In genomic region chr11:121652547-121653305, GRCm38 (mm10) we compare ENCODE assay signal across 8 mouse cellular contexts. TPM values are rescaled to one million over a fixed set of nuclear protein-coding genes. Genes with fewer than 3 reads are reported as not detected.
DNase-seq lines count a peak whose midpoint lies in the region.

No protein-coding gene starts in this region.

- no peak overlapping the region for H3K27ac ChIP-seq in embryonic facial prominence, embryonic 10.5 days (replicated peaks)

- no peaks in the 10 kb centered on the region for H3K27me3 ChIP-seq in embryonic facial prominence, embryonic 10.5 days (replicated peaks; ENCODE audit: low read depth, poor library complexity, severe bottlenecking)

- H3K36me3 ChIP-seq in embryonic facial prominence, embryonic 10.5 days (replicated peaks), result 0 out of 2 replicates have a peak, but pooled peaks cover 3% of the 10 kb centered on the region

- H3K4me1 ChIP-seq in embryonic facial prominence, embryonic 10.5 days, result peaks cover 5% of the 10 kb centered on the region; the same call in 1 of the 2 replicates

- 61% methylated on average over 10 of the region's 10 CpGs for WGBS in embryonic facial prominence, embryonic 10.5 days

- H3K4me3 ChIP-seq in embryonic facial prominence, embryonic 10.5 days, result no peak overlapping the region

- DNase-seq in urinary bladder, adult 18-20 months (ENCODE audit: low spot score in 2 of 2), result peak; percentile 42 to 57
- DNase-seq in urinary bladder, adult 2 months (ENCODE audit: low spot score), result no peak
- peak; percentile 80 for DNase-seq in adrenal gland, postnatal 10 days
- DNase-seq in embryonic facial prominence, embryonic 10.5 days (ENCODE audit: low spot score), result peak; percentile 60
- peak; percentile 73 to 84 for DNase-seq in kidney, adult 8-10 months
- DNase-seq in lung, postnatal 14 days, result peak; percentile 84
- DNase-seq in spleen, adult 12 weeks (ENCODE audit: low spot score), result peak; percentile 27
- DNase-seq in Muller cell, postnatal 12 days (ENCODE audit: inconsistent ontology term), result no peak

- no peaks in the 10 kb centered on the region for H3K9me3 ChIP-seq in embryonic facial prominence, embryonic 10.5 days

RNA-seq across cellular contexts. Expression of gene B3gntl1, which starts 20.2 kb away (rescaled TPM):
- 11.2 and 13.1 TPM in 2 replicates for polyA plus RNA-seq in urinary bladder, adult 2 months (2012; rRNA removed)
- 1 to 10 TPM; 6.1 to 9.9 TPM for total RNA-seq in adrenal gland, postnatal 10 days (2021)
- 5.8 and 6.6 TPM in 2 replicates for polyA plus RNA-seq in embryonic facial prominence, embryonic 10.5 days (2016; fragmentation: Nextera tagmentation; extraction: Ambion mirVana)

RNA-seq across cellular contexts. Expression of gene Metrnl, which starts 48.6 kb away (rescaled TPM):
- 39.0 and 46.7 TPM in 2 replicates for polyA plus RNA-seq in urinary bladder, adult 2 months (2012; rRNA removed)
- total RNA-seq in adrenal gland, postnatal 10 days (2021), result 10 to 100 TPM; 15.2 to 34.8 TPM
- 8.4 and 8.5 TPM in 2 replicates for polyA plus RNA-seq in embryonic facial prominence, embryonic 10.5 days (2016; fragmentation: Nextera tagmentation; extraction: Ambion mirVana)

Comparison
In these comparisons a context has a peak if more than half of its experiments do, and no peak if none do; other contexts are left out.
1. DNase-seq: peak in urinary bladder, adult 18-20 months (2 of 2), adrenal gland, postnatal 10 days (single experiment), embryonic facial prominence, embryonic 10.5 days (single experiment), kidney, adult 8-10 months (2 of 2), lung, postnatal 14 days (single experiment) and spleen, adult 12 weeks (single experiment); none in urinary bladder, adult 2 months (single experiment) and Muller cell, postnatal 12 days (single experiment).